Mouse (Mus musculus) gastrocnemius, adult 18-20 months (tissue): ENCODE results near the gene Spdye4a. TPM values are rescaled to one million over a fixed set of nuclear protein-coding genes. Genes with fewer than 3 reads are reported as not detected.
"Not testable (repeated sequence)": the region's sequence is repeated elsewhere in the genome, so short reads cannot be mapped to it uniquely, and the experiment has no call there.

Experiments
- DNase-seq: peaks from one replicate; pipeline ENCODE4 v3.0.0; 2021; ENCODE audit warnings: low spot score
- total RNA-seq, 2 experiments: library from RNA; stranded (reverse); gene quantifications; 2 replicates each; pipeline ENCODE4 v1.2.3; 2021

Spdye4a gene
- total RNA-seq, 2 experiments from 2014 or later, result not detected

GRCm38 (mm10) chr5:143235028-143235693, 8.5 kb upstream of the Spdye4a start, which contains the start of gene Zfp12:
TSS of gene Zfp12 (plus strand) at chr5:143235163.
- peak; percentile 93 for DNase-seq

GRCm38 (mm10) chr5:143222287-143222686, 4.4 kb downstream of the Spdye4a start:
- DNase-seq, result no peak

- no peak for DNase-seq
Measured at GRCm38 (mm10) chr5:143220996-143221395, 5.7 kb downstream of the Spdye4a start.

- DNase-seq, result no peak
Measured at GRCm38 (mm10) chr5:143213832-143214231, 12.9 kb downstream of the Spdye4a start.

- DNase-seq, result no peak
Measured at GRCm38 (mm10) chr5:143205015-143205414, 21.7 kb downstream of the Spdye4a start.

GRCm38 (mm10) chr5:143196506-143196905, 30.2 kb downstream of the Spdye4a start:
- no peak for DNase-seq

DNA sequence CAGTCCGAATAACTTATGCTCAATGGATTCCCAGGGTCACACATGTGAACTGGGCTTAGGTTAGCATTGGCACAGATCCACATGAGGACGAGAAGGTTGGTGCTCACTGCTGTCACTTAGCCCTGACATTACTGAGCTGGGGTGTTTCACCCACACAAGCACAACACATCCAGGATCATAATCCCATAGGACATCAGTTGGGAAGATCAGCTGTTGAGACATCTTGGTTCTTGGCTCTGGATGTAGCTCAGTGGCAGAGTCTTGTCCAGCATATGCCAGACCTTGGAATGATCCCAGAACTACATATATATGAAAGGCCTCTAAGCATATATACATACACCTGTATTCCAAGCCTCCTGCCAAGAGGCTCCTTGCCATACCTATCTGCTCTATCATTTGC, 31.5 kb downstream of the Spdye4a start:
- DNase-seq, result no peak

DNA sequence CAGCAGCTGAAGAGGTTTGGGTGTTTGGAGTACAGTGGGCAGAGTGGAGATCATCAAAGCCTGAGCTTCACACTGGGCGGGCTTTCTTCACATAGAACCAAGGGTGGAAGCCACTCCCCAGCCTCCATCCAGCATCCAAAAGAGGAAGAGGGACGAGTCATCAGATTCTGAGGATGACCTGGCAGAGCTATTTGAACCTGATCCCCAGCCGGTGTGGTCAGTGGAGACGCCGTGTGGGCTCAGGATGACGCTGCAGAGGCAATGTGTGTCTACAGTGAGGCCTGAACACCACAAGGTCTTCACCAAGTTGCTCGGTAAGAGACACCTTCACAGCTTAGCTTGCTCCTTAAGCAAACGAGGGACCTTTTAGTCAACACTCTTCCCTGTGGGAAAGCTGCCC, 31.9 kb downstream of the Spdye4a start:
- not testable (repeated sequence) for DNase-seq

- no peak for DNase-seq
Measured at GRCm38 (mm10) chr5:143192806-143193205, 33.9 kb downstream of the Spdye4a start.

DNA sequence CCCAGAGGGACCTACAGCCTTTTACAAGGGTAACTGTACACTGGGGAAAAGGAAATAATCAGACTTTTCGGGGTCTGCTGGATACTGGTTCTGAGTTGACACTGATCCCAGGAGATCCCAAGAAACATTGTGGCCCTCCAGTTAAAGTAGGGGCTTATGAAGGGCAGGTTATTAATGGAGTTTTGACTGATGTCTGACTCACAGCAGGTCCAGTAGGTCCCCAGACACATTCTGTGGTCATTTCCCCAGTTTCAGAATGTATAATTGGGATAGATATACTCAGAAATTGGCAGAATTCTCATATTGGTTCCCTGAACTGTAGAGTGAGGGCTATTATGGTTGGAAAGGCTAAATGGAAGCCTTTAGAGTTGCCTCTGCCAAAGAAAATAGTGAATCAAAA, 38.7 kb downstream of the Spdye4a start:
- not testable (repeated sequence) for DNase-seq

GRCm38 (mm10) chr5:143180255-143181076, 46.2 kb downstream of the Spdye4a start, which contains the start of the genes Rbak and Spdye4b:
TSS of gene Rbak (minus strand) at chr5:143180775.
TSS of gene Spdye4b (plus strand) at chr5:143181017.
- peak; percentile 94 for DNase-seq

GRCm38 (mm10) chr5:143179179-143179578, 47.5 kb downstream of the Spdye4a start:
- no peak for DNase-seq

DNA sequence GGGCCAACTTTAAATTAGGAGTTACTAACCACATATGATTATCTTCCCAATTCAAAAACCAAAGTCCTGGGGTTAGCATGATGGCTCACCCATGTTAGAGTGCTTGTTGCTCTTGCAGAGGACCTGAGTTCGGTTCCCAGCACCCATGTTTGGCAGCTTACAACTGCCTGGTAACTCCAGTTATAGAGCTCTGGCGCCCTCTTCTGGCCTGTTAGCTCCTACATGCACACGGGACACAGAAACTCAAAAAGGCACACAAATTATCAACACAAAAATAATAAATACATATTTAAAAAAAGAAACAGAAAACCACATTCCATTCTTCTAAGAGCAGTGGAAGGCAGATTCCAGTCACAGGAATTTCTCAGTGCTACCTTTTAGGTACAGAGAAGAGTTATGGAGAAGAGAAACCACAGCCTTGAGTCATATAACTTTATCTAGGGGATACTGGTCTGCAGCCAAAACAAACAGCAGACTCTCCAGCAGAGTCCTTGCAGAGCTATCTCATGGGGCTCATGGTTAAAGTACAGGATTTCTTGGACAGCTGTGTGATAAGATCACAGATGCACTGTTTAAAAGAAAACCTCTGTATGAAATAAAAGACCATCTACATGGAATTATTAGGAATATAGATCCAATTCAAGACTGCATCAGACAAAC, 49.0 kb downstream of the Spdye4a start:
- no peak for DNase-seq

- no peak for DNase-seq
Measured at GRCm38 (mm10) chr5:143175970-143176369, 50.7 kb downstream of the Spdye4a start.

Other genes starting within 250 kb of the Spdye4a start
- 10 to 100 TPM; 15.5 to 17.0 TPM for gene Rnf216, start 113.9 kb downstream of the Spdye4a start, total RNA-seq
- not detected for gene Olfr718-ps1, start 79.3 kb downstream of the Spdye4a start, total RNA-seq
- gene Rbak, start 46.1 kb downstream of the Spdye4a start, total RNA-seq, result 1 to 10 TPM; 2.4 to 2.9 TPM
- not detected for gene Spdye4b, start 45.9 kb downstream of the Spdye4a start, total RNA-seq
- gene Zfp12, start 8.3 kb upstream of the Spdye4a start, total RNA-seq, result 1 to 10 TPM; 6.7 to 7.7 TPM
- gene Zfp316, start 43.1 kb upstream of the Spdye4a start, total RNA-seq, result 1 to 10 TPM; 3.0 to 4.6 TPM
- gene Zfp853, start 66.7 kb upstream of the Spdye4a start, total RNA-seq, result not detected
- 10 to 100 TPM; 10.5 to 12.6 TPM for gene E130309D02Rik, start 88.5 kb upstream of the Spdye4a start, total RNA-seq
- 10 to 100 TPM; 34.7 to 38.1 TPM for gene Zdhhc4, start 102.4 kb upstream of the Spdye4a start, total RNA-seq
- gene Grid2ip, start 130.4 kb upstream of the Spdye4a start, total RNA-seq, result not detected
- gene Kdelr2, start 176.9 kb upstream of the Spdye4a start, total RNA-seq, result 10 to 100 TPM; 32.2 to 32.5 TPM
- 1 to 10 TPM; 9.3 to 9.5 TPM for gene Daglb, start 237.7 kb upstream of the Spdye4a start, total RNA-seq